Mouse (Mus musculus): ENCODE results near the gene Gnptab.

Gnptab gene

GRCm38 (mm10) chr10:88391495-88391894 is 12.6 kb downstream of the Gnptab start:
- ChIA-PET CTCF (interaction anchor here in 2 of 4 experiments (0.8 to 2.4 kb wide), 3 partner anchors 15 to 45 kb away, joined by 3 to 12 read pairs (median 6); no protein-coding TSS in a partner anchor), POLR2A (interaction anchor here in 1 of 4 experiments (1.0 to 1.4 kb wide), 2 partner anchors 9 to 12 kb away, joined by 3 to 4 read pairs; partner anchors contain the start of genes Dram1 and Gnptab)

DNA sequence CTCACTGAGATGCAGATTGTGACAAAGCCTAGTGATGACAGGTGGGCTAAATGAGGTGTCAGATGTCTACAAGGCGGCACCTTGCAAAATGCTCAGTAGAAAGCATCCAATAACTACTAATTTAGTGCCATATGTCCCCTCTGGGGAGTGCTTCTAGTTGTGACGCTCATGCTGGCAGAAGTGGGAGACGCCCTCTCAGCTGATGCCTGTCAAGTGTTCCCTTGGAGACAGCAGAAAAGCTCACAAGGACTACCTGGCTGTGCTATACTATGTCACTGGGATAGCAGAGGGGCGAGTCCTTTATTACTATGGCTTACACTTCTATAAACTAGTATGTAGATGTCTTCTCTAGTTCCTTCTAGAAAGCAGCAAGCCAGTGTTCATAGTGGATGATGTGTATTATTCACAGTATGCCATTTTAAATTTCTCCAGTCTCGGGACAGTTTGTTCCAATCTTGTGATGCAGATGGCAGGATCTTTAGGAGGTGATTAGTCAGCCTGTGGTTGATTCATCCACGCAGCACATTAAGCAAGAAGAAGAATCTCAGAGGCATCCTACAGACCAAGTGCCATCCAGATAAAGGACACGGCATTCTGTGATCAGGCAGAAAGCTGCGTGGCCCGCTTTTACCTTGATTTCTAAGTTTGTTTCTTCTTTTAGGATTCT is 13.4 kb downstream of the Gnptab start:
- ChIA-PET CTCF (interaction anchor here in 1 of 4 experiments (1.1 kb wide), 1 partner anchor 16 kb away, joined by 6 read pairs; no protein-coding TSS in a partner anchor), POLR2A (interaction anchor here in 1 of 4 experiments (1.0 to 1.4 kb wide), 2 partner anchors 10 to 13 kb away, joined by 3 to 4 read pairs; partner anchors contain the start of genes Dram1 and Gnptab)

GRCm38 (mm10) chr10:88398668-88399243 is 19.8 kb downstream of the Gnptab start:
- POLR2A ChIA-PET, result interaction anchor here in 1 of 4 experiments (1.2 to 2.1 kb wide), 3 partner anchors 9 to 17 kb away, joined by 4 to 8 read pairs (median 7); no protein-coding TSS in a partner anchor
- CTCF ChIA-PET, result interaction anchor here in 2 of 4 experiments (0.6 to 1.1 kb wide), 2 partner anchors 22 to 1380 kb away, joined by 5 to 7 read pairs; no protein-coding TSS in a partner anchor

DNA sequence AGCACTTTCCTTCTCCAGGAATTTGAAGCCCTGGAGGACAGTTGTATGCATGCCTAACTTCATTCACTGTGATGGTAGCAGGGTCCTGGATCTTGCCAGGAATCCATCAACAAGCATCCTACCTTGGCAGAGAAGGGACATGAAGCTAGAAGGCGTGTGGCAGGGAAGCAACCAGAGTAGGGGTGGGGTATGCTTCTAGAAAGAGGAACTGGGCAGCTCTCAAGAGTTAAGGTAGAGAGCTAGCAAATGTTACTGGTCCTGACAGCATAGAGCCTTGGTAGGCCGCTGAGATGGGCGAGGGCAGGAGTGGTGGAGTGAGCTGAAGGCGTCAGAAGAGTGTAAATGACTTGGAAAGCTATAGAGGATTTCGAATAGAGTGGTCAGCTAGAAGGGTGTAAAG is 20.3 kb downstream of the Gnptab start:
- ChIA-PET POLR2A (interaction anchor here in 1 of 4 experiments (1.2 to 2.1 kb wide), 4 partner anchors 10 to 18 kb away, joined by 3 to 8 read pairs (median 6); no protein-coding TSS in a partner anchor), CTCF (interaction anchor here in 3 of 4 experiments (0.5 to 1.1 kb wide), 3 partner anchors 23 to 1381 kb away, joined by 4 to 7 read pairs (median 5); no protein-coding TSS in a partner anchor)

DNA sequence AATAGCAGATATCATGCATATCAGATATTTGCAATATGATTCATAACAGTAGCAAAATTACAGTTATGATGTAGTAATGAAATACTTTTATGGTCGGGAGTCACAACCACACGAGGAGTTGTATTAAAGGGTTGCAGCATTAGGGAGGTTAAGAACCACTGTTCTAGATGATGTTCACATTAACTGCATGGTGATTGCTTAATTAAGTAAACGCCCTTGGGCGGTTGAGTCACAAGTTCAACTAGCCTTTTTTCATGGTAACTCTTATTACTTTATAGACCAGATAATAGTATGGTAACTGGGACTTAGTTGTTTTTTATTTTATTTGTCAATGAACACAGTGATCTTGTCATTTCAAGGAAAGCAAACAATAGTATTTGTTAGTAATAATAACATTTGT is 24.1 kb downstream of the Gnptab start:
- CTCF ChIA-PET, result no interaction called here
- POLR2A ChIA-PET, result no interaction called here

DNA sequence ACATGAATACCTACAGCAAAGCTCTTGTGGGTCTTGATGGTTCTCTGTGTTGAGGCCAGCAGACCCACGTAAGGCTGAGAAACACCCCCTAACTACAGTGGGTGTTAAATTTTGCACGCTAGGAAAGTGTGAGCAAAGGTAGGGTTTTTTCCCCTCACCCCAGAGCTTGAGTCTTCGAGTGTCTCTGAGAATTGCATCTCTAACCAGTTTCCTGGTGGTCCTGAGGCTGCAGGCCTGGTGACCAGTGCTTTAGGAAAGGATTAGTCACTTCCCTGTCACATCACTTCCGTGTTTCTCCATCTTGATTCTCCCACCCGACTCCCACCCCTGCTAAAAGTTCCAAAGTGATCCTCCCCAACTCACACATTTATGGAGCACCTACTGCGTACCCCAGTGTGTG is 25.3 kb downstream of the Gnptab start:
- CTCF ChIA-PET, result no interaction called here
- POLR2A ChIA-PET, result interaction anchor here in 1 of 4 experiments (0.6 kb wide), 2 partner anchors 13 to 335 kb away, joined by 3 to 6 read pairs; no protein-coding TSS in a partner anchor

DNA sequence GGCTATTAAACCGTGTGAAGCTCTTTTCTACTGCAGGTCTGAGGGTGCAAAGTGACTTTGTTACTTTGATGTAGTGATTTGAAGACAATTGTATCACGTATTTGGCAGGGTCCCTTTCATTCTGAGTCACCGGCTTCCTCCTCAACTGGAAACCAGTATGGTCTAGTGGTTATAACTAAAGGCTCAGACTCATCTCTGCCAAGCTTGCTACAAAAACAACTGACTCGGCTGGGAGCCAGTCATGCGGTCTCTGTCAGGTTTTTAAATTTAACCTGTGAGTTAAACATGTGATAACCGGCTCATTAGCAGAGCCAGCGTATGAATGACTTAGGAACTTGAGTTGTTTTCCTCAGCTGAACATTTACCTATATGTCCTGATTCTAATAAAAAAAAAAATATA is 26.9 kb downstream of the Gnptab start:
- POLR2A ChIA-PET, result interaction anchor here in 1 of 4 experiments (0.9 to 1.0 kb wide), 3 partner anchors 9 to 22 kb away, joined by 3 read pairs; no protein-coding TSS in a partner anchor
- CTCF ChIA-PET, result interaction anchor here in 2 of 4 experiments (0.6 to 0.7 kb wide), 2 partner anchors 16 to 29 kb away, joined by 5 read pairs; no protein-coding TSS in a partner anchor

DNA sequence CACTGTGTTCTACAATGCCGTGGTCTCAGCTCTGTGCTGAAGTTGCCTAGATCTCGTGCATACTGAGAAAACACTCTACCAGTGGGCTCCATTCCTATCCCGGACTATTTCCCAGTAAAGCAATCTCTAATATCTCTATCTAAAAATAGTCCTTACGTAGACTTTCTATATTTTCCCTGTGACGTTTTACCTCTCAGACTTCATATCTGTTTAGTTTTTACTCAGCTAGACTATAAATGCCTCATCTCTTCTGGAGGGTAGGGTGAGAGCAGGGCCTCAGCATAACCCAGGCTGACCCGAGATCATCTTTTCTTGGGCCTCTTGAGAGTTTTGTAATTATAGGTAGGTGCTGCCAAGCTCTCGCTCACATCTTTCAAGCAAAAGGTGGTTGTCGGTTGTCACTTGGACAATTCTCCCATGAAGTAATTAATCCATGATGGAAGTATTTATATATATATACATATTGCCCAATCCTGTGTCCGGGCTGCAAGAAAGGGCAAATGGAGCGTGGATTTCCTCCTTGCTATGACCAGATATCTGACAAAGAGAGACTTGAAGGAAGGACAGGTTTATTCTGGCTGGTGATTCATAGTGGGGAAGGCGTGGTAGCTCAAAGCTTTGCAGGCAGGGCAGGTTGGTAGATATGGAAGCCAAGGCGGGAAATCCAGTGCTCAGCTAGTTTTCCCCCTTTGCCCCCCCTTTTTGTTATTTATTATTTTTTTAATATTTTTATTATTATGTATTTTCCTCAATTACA is 29.1 kb downstream of the Gnptab start:
- CTCF ChIA-PET, result no interaction called here
- POLR2A ChIA-PET, result interaction anchor here in 1 of 4 experiments (0.8 kb wide), 1 partner anchor 19 kb away, joined by 3 read pairs; no protein-coding TSS in a partner anchor

DNA sequence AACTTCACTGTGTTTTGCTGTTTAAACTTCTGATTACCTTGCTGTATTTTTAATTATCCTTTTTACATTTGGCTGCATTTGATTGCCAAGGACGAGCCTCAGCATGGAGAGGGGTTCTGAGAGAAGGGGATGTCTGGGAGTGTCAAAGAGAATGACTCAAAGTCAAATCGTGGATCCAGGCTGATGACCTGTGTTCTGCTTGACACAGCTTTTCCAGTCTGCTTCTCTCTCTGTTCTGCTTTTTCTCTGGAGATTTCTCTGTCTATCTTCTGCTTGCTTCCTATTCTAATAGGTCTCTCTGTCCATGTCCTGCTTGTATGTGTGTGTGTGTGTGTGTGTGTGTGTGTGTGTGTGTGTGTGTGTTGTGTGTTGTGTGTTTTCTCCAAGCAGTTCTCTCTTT is 30.8 kb downstream of the Gnptab start:
- ChIA-PET CTCF (interaction anchor here in 1 of 4 experiments (0.6 kb wide), 1 partner anchor 21 kb away, joined by 3 read pairs; no protein-coding TSS in a partner anchor), POLR2A (interaction anchor here in 1 of 4 experiments (1.4 kb wide), 1 partner anchor 25 kb away, joined by 3 read pairs; no protein-coding TSS in a partner anchor)

- ChIA-PET POLR2A (interaction anchor here in 1 of 4 experiments (1.4 kb wide), 1 partner anchor 13 kb away, joined by 4 read pairs; no protein-coding TSS in a partner anchor), CTCF (interaction anchor here in 2 of 4 experiments (0.6 to 1.0 kb wide), 2 partner anchors 22 to 1049 kb away, joined by 3 read pairs; no protein-coding TSS in a partner anchor)
Measured at GRCm38 (mm10) chr10:88412290-88412995, 33.5 kb downstream of the Gnptab start.

GRCm38 (mm10) chr10:88417686-88418085 is 38.8 kb downstream of the Gnptab start:
- CTCF ChIA-PET, result no interaction called here
- POLR2A ChIA-PET, result interaction anchor here in 2 of 4 experiments (0.6 to 0.9 kb wide), 3 partner anchors 13 to 324 kb away, joined by 3 read pairs; no protein-coding TSS in a partner anchor

DNA sequence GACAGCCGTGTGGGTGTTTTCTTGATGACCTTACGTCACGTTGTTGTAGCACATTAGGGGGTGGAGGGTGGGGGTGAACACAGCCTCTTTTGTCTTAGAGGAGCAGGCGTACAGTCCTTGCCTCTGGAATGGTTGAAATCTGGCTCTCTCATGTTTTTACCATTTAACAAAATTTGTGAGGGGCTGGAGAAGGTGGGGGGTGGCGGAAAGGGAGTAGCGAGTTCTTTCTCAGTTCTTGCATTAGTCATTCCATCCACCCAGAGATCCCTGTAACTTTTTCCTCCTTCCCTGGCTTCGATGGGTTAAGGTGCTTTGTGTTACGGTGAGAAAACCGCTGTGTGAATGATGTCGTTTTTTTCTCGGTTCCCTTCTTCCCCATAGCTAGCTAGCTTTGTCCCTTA is 41.2 kb downstream of the Gnptab start:
- POLR2A ChIA-PET, result no interaction called here
- CTCF ChIA-PET, result interaction anchor here in 2 of 4 experiments (0.6 to 1.3 kb wide), 2 partner anchors 44 to 67 kb away, joined by 3 read pairs; no protein-coding TSS in a partner anchor

DNA sequence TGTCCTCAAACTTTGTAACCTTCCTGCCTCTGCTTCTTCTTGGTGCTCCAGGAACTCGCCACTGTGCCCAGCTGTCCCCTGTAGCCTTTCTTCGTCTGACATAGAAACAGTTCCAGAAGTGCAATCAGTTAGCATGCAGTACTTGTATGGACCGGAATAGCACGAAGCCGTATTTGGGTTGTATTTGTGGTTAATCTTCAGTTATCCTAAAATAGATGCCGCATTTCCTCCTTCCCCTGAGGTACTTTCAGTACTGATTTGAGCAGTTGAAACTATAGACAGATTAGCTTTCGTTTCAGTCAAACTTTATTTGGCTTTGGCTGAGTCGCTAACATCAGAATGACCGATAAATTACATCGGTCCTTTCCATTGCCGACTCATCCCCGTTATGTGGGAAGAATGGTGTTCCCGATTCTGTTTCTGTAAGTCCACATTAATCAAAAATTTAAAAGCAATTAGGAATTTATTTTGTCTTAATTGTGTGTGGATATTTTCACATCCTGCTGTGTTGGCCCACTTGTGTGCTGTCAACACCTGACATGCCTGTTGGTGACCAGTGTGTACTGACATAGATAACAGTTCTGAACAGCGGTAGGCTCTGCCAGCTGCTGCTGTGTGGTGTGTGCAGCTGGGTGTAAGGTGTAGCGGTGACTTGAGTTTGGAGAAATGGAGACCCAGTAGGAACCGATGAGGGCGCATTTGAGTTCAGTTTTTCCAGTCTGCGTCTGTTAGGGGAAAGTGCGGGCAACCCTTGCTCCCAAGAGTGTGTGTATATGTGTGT is 41.9 kb downstream of the Gnptab start:
- POLR2A ChIA-PET, result no interaction called here
- CTCF ChIA-PET, result interaction anchor here in 2 of 4 experiments (0.6 to 1.3 kb wide), 2 partner anchors 44 to 68 kb away, joined by 3 read pairs; no protein-coding TSS in a partner anchor

GRCm38 (mm10) chr10:88426158-88426816 is 47.4 kb downstream of the Gnptab start:
- ChIA-PET CTCF (interaction anchor here (0.6 to 1.9 kb wide), 6 partner anchors 25 to 490 kb away, joined by 3 to 12 read pairs (median 4); no protein-coding TSS in a partner anchor), POLR2A (interaction anchor here in 1 of 4 experiments (0.7 kb wide), 1 partner anchor 1093 kb away, joined by 3 read pairs; no protein-coding TSS in a partner anchor)

- ChIA-PET POLR2A (no interaction called here), CTCF (interaction anchor here (0.5 to 1.9 kb wide), 7 partner anchors 34 to 261 kb away, joined by 3 to 6 read pairs (median 3); no protein-coding TSS in a partner anchor)
Measured at GRCm38 (mm10) chr10:88426896-88427295, 48.0 kb downstream of the Gnptab start.

- CTCF ChIA-PET, result interaction anchor here in 1 of 4 experiments (1.3 kb wide), 2 partner anchors 51 kb away, joined by 3 to 4 read pairs; no protein-coding TSS in a partner anchor
- POLR2A ChIA-PET, result no interaction called here
Measured at GRCm38 (mm10) chr10:88427998-88428397, 49.1 kb downstream of the Gnptab start.
